ENCODE assay signal across 7 mouse cellular contexts in the genomic region with DNA sequence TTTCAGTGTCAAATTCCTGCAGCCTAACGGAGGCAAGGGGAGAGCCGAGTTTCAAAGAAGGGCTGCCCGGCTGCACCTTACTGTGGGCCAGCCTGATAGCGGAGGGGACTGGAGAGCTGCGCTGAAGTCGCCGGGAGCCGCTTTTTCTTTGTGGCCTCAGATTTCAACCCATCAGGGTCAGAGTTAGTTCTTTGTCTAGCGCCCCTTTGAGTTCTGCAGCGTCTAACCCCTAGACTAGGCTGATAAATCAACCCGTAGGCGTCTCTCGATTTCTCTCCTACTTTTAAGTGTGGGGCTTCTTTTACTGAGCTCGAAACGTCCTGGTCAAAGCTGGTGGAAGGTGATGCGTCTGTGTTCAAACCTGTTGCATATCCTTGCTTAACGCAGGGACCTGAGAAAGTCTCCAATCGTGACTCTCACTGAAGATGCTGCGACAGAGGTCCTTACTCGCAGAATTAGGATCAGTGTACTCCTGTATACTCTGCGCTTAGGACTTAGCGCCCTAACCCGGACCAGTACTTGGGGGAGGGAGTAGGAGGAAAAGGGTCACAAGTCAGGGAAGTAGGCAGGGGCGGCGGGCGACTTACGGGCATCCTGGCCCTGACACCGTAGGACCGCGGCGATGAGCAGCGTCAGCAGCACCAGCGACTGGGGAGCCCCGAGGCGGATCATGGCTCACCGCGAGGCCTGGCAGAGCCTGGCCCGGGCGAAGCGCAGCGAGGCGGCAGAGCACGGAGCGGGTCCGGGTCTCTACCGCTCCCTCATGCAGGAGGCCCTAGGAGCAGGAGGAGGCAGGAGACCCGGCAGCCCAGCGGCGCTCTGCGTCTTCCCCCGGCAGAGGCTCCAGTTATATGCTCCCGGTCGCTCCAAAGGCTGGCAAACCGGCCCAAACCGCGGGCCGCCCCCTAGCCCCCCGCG. TPM values are rescaled to one million over a fixed set of nuclear protein-coding genes. Genes with fewer than 3 reads are reported as not detected.
DNase-seq lines count a peak whose midpoint lies in the region; ATAC-seq and TF ChIP-seq lines count a peak whose summit lies in the region.

A gene (minus strand): TSS at position 874 of the 918 bp plus-strand sequence.

- peak within 1 kb of the TSS; percentile 63 for H3K9ac ChIP-seq in kidney, embryonic 16.5 days (replicated peaks; ENCODE audit: low read length)
- H3K9ac ChIP-seq in hindbrain, embryonic 15.5 days: peak within 1 kb of the TSS; percentile 47
- peak within 1 kb of the TSS; percentile 42; the same call in 1 of the 2 replicates for H3K9ac ChIP-seq in midbrain, postnatal 0 days (replicated peaks; ENCODE audit: low read length, poor library complexity, severe bottlenecking)

- no peak for TF ChIP-seq POLR2A in kidney, adult 2 months (IDR thresholded peaks at IDR 0.05; ENCODE audit: low read depth, low read length)
- no peak for TF ChIP-seq POLR2A in lung, adult 2 months (IDR thresholded peaks at IDR 0.05; ENCODE audit: borderline replicate concordance, extremely low read depth, low read depth, low read length)

- no peak for DNase-seq in kidney, adult 2 months
- DNase-seq in embryo, embryonic 9.5 days (ENCODE audit: extremely low spot score): peak; percentile 90
- no peak for DNase-seq in midbrain, postnatal 0 days (ENCODE audit: low spot score)
- no peak for DNase-seq in cerebellum, adult 11-12 months
- no peak for DNase-seq in lung, adult 2 months

- WGBS in kidney, embryonic 16.5 days: 1% methylated on average over 55 of the region's 59 CpGs
- 2% methylated on average over 59 of the region's 59 CpGs for WGBS in kidney, adult 2 months
- under 1% methylated on average over 57 of the region's 59 CpGs for WGBS in hindbrain, embryonic 15.5 days
- WGBS in midbrain, postnatal 0 days: 2% methylated on average over 57 of the region's 59 CpGs
- WGBS in lung, adult 2 months: 2% methylated on average over 59 of the region's 59 CpGs

- no peaks in the 10 kb centered on the region for H3K9me3 ChIP-seq in kidney, embryonic 16.5 days (ENCODE audit: low read length)
- no peaks in the 10 kb centered on the region for H3K9me3 ChIP-seq in hindbrain, embryonic 15.5 days
- H3K9me3 ChIP-seq in midbrain, postnatal 0 days (ENCODE audit: low read length): no peaks in the 10 kb centered on the region

- peak; percentile 52 for ATAC-seq in kidney, embryonic 16.5 days (ENCODE audit: low FRiP score, low TSS enrichment)
- ATAC-seq in hindbrain, embryonic 15.5 days (ENCODE audit: low FRiP score, low read depth): peak; percentile 59
- ATAC-seq in midbrain, postnatal 0 days (ENCODE audit: low FRiP score): no peak

- no peak within 1 kb of the TSS for H3K27ac ChIP-seq in kidney, embryonic 16.5 days (ENCODE audit: low read length)
- H3K27ac ChIP-seq in kidney, adult 2 months (ENCODE audit: insufficient read depth, low read depth, low read length): no peak within 1 kb of the TSS
- peak within 1 kb of the TSS; percentile 34; the same call in 1 of the 2 replicates for H3K27ac ChIP-seq in hindbrain, embryonic 15.5 days (replicated peaks)
- H3K27ac ChIP-seq in midbrain, postnatal 0 days (ENCODE audit: low read depth, low read length): no peak within 1 kb of the TSS

- H3K4me2 ChIP-seq in kidney, embryonic 16.5 days (replicated peaks; ENCODE audit: low read depth, low read length): peak within 1 kb of the TSS; percentile 76
- peak within 1 kb of the TSS; percentile 76 for H3K4me2 ChIP-seq in hindbrain, embryonic 15.5 days
- peak within 1 kb of the TSS; percentile 91 for H3K4me2 ChIP-seq in midbrain, postnatal 0 days (ENCODE audit: low read depth, low read length, poor library complexity, severe bottlenecking)

- no peaks in the 10 kb centered on the region for H3K36me3 ChIP-seq in kidney, embryonic 16.5 days (ENCODE audit: insufficient read depth, low read length)
- no peaks in the 10 kb centered on the region for H3K36me3 ChIP-seq in kidney, adult 2 months (ENCODE audit: control insufficient read depth, insufficient read depth, low read length)
- no peaks in the 10 kb centered on the region for H3K36me3 ChIP-seq in hindbrain, embryonic 15.5 days
- H3K36me3 ChIP-seq in midbrain, postnatal 0 days (ENCODE audit: insufficient read depth, low read length): no peaks in the 10 kb centered on the region

- H3K4me1 ChIP-seq in kidney, embryonic 16.5 days (ENCODE audit: insufficient read depth, low read length): peaks cover 51% of the 10 kb centered on the region
- H3K4me1 ChIP-seq in kidney, adult 2 months (ENCODE audit: control insufficient read depth, insufficient read depth, low read length): no peaks in the 10 kb centered on the region; the same call in 1 of the 2 replicates
- H3K4me1 ChIP-seq in hindbrain, embryonic 15.5 days (replicated peaks): peaks cover 57% of the 10 kb centered on the region
- H3K4me1 ChIP-seq in midbrain, postnatal 0 days (ENCODE audit: insufficient read depth, low read length): peaks cover 32% of the 10 kb centered on the region
- peaks cover 6% of the 10 kb centered on the region for H3K4me1 ChIP-seq in lung, adult 2 months (ENCODE audit: control insufficient read depth, insufficient read depth, low read length)

- peaks cover 78% of the 10 kb centered on the region for H3K27me3 ChIP-seq in kidney, embryonic 16.5 days (ENCODE audit: insufficient read depth, low read length)
- H3K27me3 ChIP-seq in kidney, adult 2 months (replicated peaks; ENCODE audit: control insufficient read depth, insufficient read depth, low read length): peaks cover 8% of the 10 kb centered on the region
- H3K27me3 ChIP-seq in hindbrain, embryonic 15.5 days: peaks cover 48% of the 10 kb centered on the region
- peaks cover 36% of the 10 kb centered on the region for H3K27me3 ChIP-seq in midbrain, postnatal 0 days (ENCODE audit: insufficient read depth, low read length)

- no peak for TF ChIP-seq CTCF in kidney, adult 2 months (conservative IDR thresholded peaks at IDR 0.05; ENCODE audit: insufficient read depth, insufficient read length, low read depth, low read length)
- no peak for TF ChIP-seq CTCF in midbrain, postnatal 0 days (IDR thresholded peaks at IDR 0.05)
- no peak for TF ChIP-seq CTCF in lung, adult 2 months (IDR thresholded peaks at IDR 0.05; ENCODE audit: insufficient read depth, low read length)

- H3K4me3 ChIP-seq in kidney, embryonic 16.5 days (ENCODE audit: low read length): peak within 1 kb of the TSS; percentile 46
- no peak within 1 kb of the TSS for H3K4me3 ChIP-seq in kidney, adult 2 months (ENCODE audit: insufficient read depth, low read depth, low read length)
- peak within 1 kb of the TSS; percentile 45 for H3K4me3 ChIP-seq in hindbrain, embryonic 15.5 days
- H3K4me3 ChIP-seq in midbrain, postnatal 0 days (ENCODE audit: low read depth, low read length): peak within 1 kb of the TSS; percentile 38
- no peak within 1 kb of the TSS for H3K4me3 ChIP-seq in lung, adult 2 months (replicated peaks; ENCODE audit: extremely low read depth, low read depth, low read length)

RNA-seq across cellular contexts. Expression of the gene that starts here (rescaled TPM):
- 19.0 and 19.5 TPM in 2 replicates for polyA plus RNA-seq in kidney, embryonic 16.5 days (2015; fragmentation: Nextera tagmentation; extraction: Ambion mirVana)
- polyA plus RNA-seq in kidney, adult 2 months (2012; rRNA removed): 0.01 TPM in 1 of 2 replicates, not detected in the other
- 26.1 and 33.9 TPM in 2 replicates for polyA plus RNA-seq in hindbrain, embryonic 15.5 days (2015; fragmentation: Nextera tagmentation; extraction: Ambion mirVana)
- 13.8 and 17.8 TPM in 2 replicates for total RNA-seq in midbrain, postnatal 0 days (2014; rRNA removed)
- polyA plus RNA-seq in midbrain, postnatal 0 days (2015; fragmentation: Nextera tagmentation; extraction: Ambion mirVana): 4.9 and 6.2 TPM in 2 replicates
- polyA plus RNA-seq in lung, adult 2 months (2012; rRNA removed): 0.14 and 0.51 TPM in 2 replicates

Comparison
In these comparisons a context has a peak if more than half of its experiments do, and no peak if none do; other contexts are left out.
1. H3K4me3 ChIP-seq: peak in kidney, embryonic 16.5 days (single experiment), hindbrain, embryonic 15.5 days (single experiment) and midbrain, postnatal 0 days (single experiment); none in kidney, adult 2 months (single experiment) and lung, adult 2 months (single experiment).
2. Peak in every context shown above with its lines, with median percentiles within 50 percentile points of each other: H3K4me2 ChIP-seq and H3K9ac ChIP-seq.